14 mouse cellular contexts compared by ENCODE assay signal in the genomic region with DNA sequence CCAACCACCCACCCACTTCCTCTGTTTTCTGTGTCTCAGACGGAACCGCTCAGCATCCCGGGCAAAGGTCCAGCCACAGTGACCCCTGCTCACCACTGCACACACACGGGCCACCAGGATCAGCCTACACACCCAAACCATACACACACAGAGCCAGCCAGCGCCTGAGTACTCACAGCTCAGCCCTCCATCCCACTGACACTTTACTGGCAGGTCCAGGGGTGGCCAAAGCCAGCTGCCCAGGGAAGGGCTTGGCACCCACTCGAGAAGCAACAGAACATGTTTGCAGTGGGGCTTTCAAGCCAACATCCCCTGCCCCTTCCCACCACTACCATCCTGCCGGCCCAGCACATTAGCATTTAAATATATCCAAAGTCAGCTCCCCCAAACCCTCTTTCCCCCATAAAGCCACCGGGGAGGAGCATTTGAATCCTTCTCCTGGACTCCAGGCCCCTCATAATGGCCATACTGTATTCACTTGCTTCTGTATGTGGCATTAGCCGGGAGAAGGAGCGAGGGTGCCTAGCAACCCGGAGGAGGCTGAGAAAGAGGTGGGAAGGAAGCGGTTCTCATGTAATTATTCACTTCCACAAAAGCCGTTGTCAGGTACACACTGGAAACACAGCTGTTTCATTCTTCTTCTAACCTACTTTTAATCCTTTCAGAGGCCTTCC.
DNase-seq lines count a peak whose midpoint lies in the region; ATAC-seq and TF ChIP-seq lines count a peak whose summit lies in the region.
"Had no signal": no experiment of that assay in that cellular context is flagged by ENCODE, and none has a peak within 500 bp of the region (broad histone marks: within the 10 kb centered on the region; RNA-seq: fewer than 3 reads in every experiment).

No protein-coding gene starts in this region.

- H3K27ac ChIP-seq in hindbrain, embryonic 13.5 days, result peak overlapping the region; percentile 85
- peak overlapping the region; percentile 65 for H3K27ac ChIP-seq in midbrain, embryonic 16.5 days (ENCODE audit: low read length)
- H3K27ac ChIP-seq: macrophage had no signal

- H3K9me3 ChIP-seq in G1E (replicated peaks), result peaks cover 92% of the 10 kb centered on the region
- H3K9me3 ChIP-seq in hindbrain, embryonic 13.5 days, result no peaks in the 10 kb centered on the region
- H3K9me3 ChIP-seq in midbrain, embryonic 16.5 days (replicated peaks; ENCODE audit: control insufficient read depth, low read length, poor library complexity, severe bottlenecking), result no peaks in the 10 kb centered on the region

- H3K4me2 ChIP-seq in hindbrain, embryonic 13.5 days, result no peak overlapping the region
- no peak overlapping the region for H3K4me2 ChIP-seq in midbrain, embryonic 16.5 days (ENCODE audit: low read length)

- ATAC-seq in G1E (ENCODE audit: extremely low read depth, insufficient number of reproducible peaks, low FRiP score, poor library complexity, severe bottlenecking), result no peak
- ATAC-seq in hindbrain, embryonic 13.5 days (ENCODE audit: low FRiP score), result peak; percentile 89
- ATAC-seq in midbrain, embryonic 16.5 days, result peak; percentile 93
- no peak for ATAC-seq in megakaryocyte-erythroid progenitor cell, adult 5-6 weeks (replicated peaks; ENCODE audit: low FRiP score, low TSS enrichment, poor library complexity, severe bottlenecking)
- ATAC-seq: activated CD4-positive, CD25-positive, alpha-beta regulatory T cell, adult 4 months had no signal

- no peaks in the 10 kb centered on the region for H3K4me1 ChIP-seq in G1E (ENCODE audit: insufficient read depth, low read depth, low read length)
- H3K4me1 ChIP-seq in hindbrain, embryonic 13.5 days (replicated peaks), result peaks cover 26% of the 10 kb centered on the region
- peaks cover 11% of the 10 kb centered on the region for H3K4me1 ChIP-seq in midbrain, embryonic 16.5 days (ENCODE audit: control insufficient read depth, insufficient read depth, low read length)

- H3K4me3 ChIP-seq in G1E (ENCODE audit: low read depth, low read length), result peak overlapping the region; percentile 7; the same call in 1 of the 2 replicates
- H3K4me3 ChIP-seq in hindbrain, embryonic 13.5 days, result no peak overlapping the region
- no peak overlapping the region for H3K4me3 ChIP-seq in midbrain, embryonic 16.5 days (ENCODE audit: low read depth, low read length)

- 28% methylated on average over 13 of the region's 13 CpGs for WGBS in hindbrain, embryonic 13.5 days
- WGBS in midbrain, embryonic 16.5 days, result 38% methylated on average over 13 of the region's 13 CpGs

- H3K9ac ChIP-seq in hindbrain, embryonic 13.5 days, result no peak overlapping the region
- H3K9ac ChIP-seq in midbrain, embryonic 16.5 days (ENCODE audit: low read depth, low read length), result no peak overlapping the region

- no peak for DNase-seq in G1E (ENCODE audit: low spot score)
- DNase-seq in embryo, embryonic 10.5 days (ENCODE audit: low spot score), result peak; percentile 36
- no peak for DNase-seq in thymus, postnatal 10 days (ENCODE audit: low spot score in 2 of 2)
- DNase-seq in spleen, postnatal 10 days (ENCODE audit: low spot score in 2 of 2), result no peak
- no peak for DNase-seq in heart, adult 11 months
- DNase-seq: cerebellum, adult 2 months; heart, postnatal 14 days; kidney, postnatal 14 days; thymus, adult 18-20 months had no signal

- no peaks in the 10 kb centered on the region for H3K36me3 ChIP-seq in G1E (replicated peaks)
- H3K36me3 ChIP-seq in hindbrain, embryonic 13.5 days, result no peaks in the 10 kb centered on the region
- H3K36me3 ChIP-seq in midbrain, embryonic 16.5 days (ENCODE audit: control insufficient read depth, insufficient read depth, low read length), result no peaks in the 10 kb centered on the region

- no peaks in the 10 kb centered on the region for H3K27me3 ChIP-seq in G1E (ENCODE audit: insufficient read depth, low read length)
- 0 out of 2 replicates have a peak, but pooled peaks cover 8% of the 10 kb centered on the region for H3K27me3 ChIP-seq in hindbrain, embryonic 13.5 days
- peaks cover 4% of the 10 kb centered on the region; the same call in 1 of the 2 replicates for H3K27me3 ChIP-seq in midbrain, embryonic 16.5 days (ENCODE audit: control insufficient read depth, insufficient read depth, low read depth, low read length)

- no peak for TF ChIP-seq CTCF in G1E (IDR thresholded peaks at IDR 0.05; ENCODE audit: low read depth, low read length)

Comparison
In these comparisons a context has a peak if more than half of its experiments do, and no peak if none do; other contexts are left out.
1. ATAC-seq: peak in hindbrain, embryonic 13.5 days (single experiment) and midbrain, embryonic 16.5 days (single experiment); none in G1E (single experiment) and megakaryocyte-erythroid progenitor cell, adult 5-6 weeks (single experiment).